Mouse (Mus musculus): Measurements from ENCODE around the gene Bag2. TPM values are rescaled to one million over a fixed set of nuclear protein-coding genes. Genes with fewer than 3 reads are reported as not detected.

Bag2 gene
- polyA plus RNA-seq, 1 experiment from 2014 or later, result 87.7 TPM

GRCm38 (mm10) chr1:33717636-33718035, 40.0 kb downstream of the Bag2 start:
- WGBS (ENCODE audit: insufficient replicate concordance), result 83% methylated on average over 1 of the region's 1 CpGs

GRCm38 (mm10) chr1:33714796-33715195, 42.8 kb downstream of the Bag2 start:
- peaks cover 14% of the 10 kb centered on the region for H3K27me3 ChIP-seq (replicated peaks)
- WGBS (ENCODE audit: insufficient replicate concordance), result 10% methylated on average over 10 of the region's 10 CpGs
- no peak overlapping the region for H3K4me2 ChIP-seq
- peaks cover 6% of the 10 kb centered on the region for H3K4me1 ChIP-seq
- no peaks in the 10 kb centered on the region for H3K36me3 ChIP-seq
- no peak for ATAC-seq
- no peak overlapping the region for H3K4me3 ChIP-seq
- no peak overlapping the region for H3K27ac ChIP-seq
- no peak overlapping the region for H3K9ac ChIP-seq
- no peaks in the 10 kb centered on the region for H3K9me3 ChIP-seq (replicated peaks)

More at GRCm38 (mm10) chr1:33717636-33718035, 40.0 kb downstream of the Bag2 start:
- ATAC-seq, result no peak
- H3K36me3 ChIP-seq, result peaks cover 8% of the 10 kb centered on the region
- no peak overlapping the region for H3K4me3 ChIP-seq
- H3K9me3 ChIP-seq (replicated peaks), result no peaks in the 10 kb centered on the region
- no peak overlapping the region for H3K4me2 ChIP-seq
- H3K4me1 ChIP-seq, result peaks cover 16% of the 10 kb centered on the region
- H3K27ac ChIP-seq, result no peak overlapping the region
- peaks cover 14% of the 10 kb centered on the region for H3K27me3 ChIP-seq (replicated peaks)
- no peak overlapping the region for H3K9ac ChIP-seq

- peaks cover 19% of the 10 kb centered on the region for H3K27me3 ChIP-seq (replicated peaks)
- H3K36me3 ChIP-seq, result no peaks in the 10 kb centered on the region
- no peak overlapping the region for H3K27ac ChIP-seq
- WGBS (ENCODE audit: insufficient replicate concordance), result 73% methylated on average over 5 of the region's 5 CpGs
- no peak overlapping the region for H3K4me2 ChIP-seq
- no peak overlapping the region for H3K4me3 ChIP-seq
- H3K9ac ChIP-seq, result no peak overlapping the region
- ATAC-seq, result no peak
- H3K4me1 ChIP-seq, result peaks cover 8% of the 10 kb centered on the region
- H3K9me3 ChIP-seq (replicated peaks), result no peaks in the 10 kb centered on the region
These were observed 45.6 kb downstream of the Bag2 start for GRCm38 (mm10) chr1:33712026-33712425.

- Histone ChIP-seq H3K27ac (no peak overlapping the region), H3K4me3 (no peak overlapping the region), H3K36me3 (no peaks in the 10 kb centered on the region), H3K4me1 (peaks cover 8% of the 10 kb centered on the region), H3K27me3 (replicated peaks) (peaks cover 20% of the 10 kb centered on the region), H3K9me3 (replicated peaks) (no peaks in the 10 kb centered on the region), H3K9ac (no peak overlapping the region), H3K4me2 (no peak overlapping the region)
- ATAC-seq, result peak; percentile 63; the same call in 1 of the 2 replicates
- 15% methylated on average over 2 of the region's 2 CpGs for WGBS (ENCODE audit: insufficient replicate concordance)
These were observed 48.0 kb downstream of the Bag2 start for GRCm38 (mm10) chr1:33709615-33710014.

- H3K9me3 ChIP-seq (replicated peaks), result no peaks in the 10 kb centered on the region
- no peak for ATAC-seq
- H3K4me3 ChIP-seq, result no peak overlapping the region
- H3K36me3 ChIP-seq, result no peaks in the 10 kb centered on the region
- no peak overlapping the region for H3K4me2 ChIP-seq
- no peaks in the 10 kb centered on the region for H3K4me1 ChIP-seq
- no peak overlapping the region for H3K9ac ChIP-seq
- H3K27me3 ChIP-seq (replicated peaks), result peaks cover 16% of the 10 kb centered on the region; the same call in 1 of the 2 replicates
- WGBS (ENCODE audit: insufficient replicate concordance), result 74% methylated on average over 3 of the region's 3 CpGs
- no peak overlapping the region for H3K27ac ChIP-seq
These were observed 56.4 kb downstream of the Bag2 start for GRCm38 (mm10) chr1:33701244-33701643.

GRCm38 (mm10) chr1:33696016-33696415, 61.6 kb downstream of the Bag2 start:
- H3K9me3 ChIP-seq (replicated peaks), result no peaks in the 10 kb centered on the region
- H3K4me3 ChIP-seq, result no peak overlapping the region
- WGBS (ENCODE audit: insufficient replicate concordance), result 49% methylated on average over 2 of the region's 2 CpGs
- ATAC-seq, result no peak
- no peak overlapping the region for H3K27ac ChIP-seq
- no peak overlapping the region for H3K9ac ChIP-seq
- no peaks in the 10 kb centered on the region for H3K4me1 ChIP-seq
- peaks cover 3% of the 10 kb centered on the region for H3K27me3 ChIP-seq (replicated peaks)
- H3K36me3 ChIP-seq, result no peaks in the 10 kb centered on the region
- no peak overlapping the region for H3K4me2 ChIP-seq

Other genes with a start within 250 kb of the Bag2 start
- 49.2 and 50.0 TPM in 2 replicates for gene Prim2, start 88.0 kb downstream of the Bag2 start, polyA plus RNA-seq (2016; fragmentation: Nextera tagmentation; extraction: Ambion mirVana)
- gene Rab23, start 37.9 kb downstream of the Bag2 start, polyA plus RNA-seq (2016; fragmentation: Nextera tagmentation; extraction: Ambion mirVana), result 8.4 and 8.9 TPM in 2 replicates
- 12.6 and 13.2 TPM in 2 replicates for gene Zfp451, start 56.8 kb upstream of the Bag2 start, polyA plus RNA-seq (2016; fragmentation: Nextera tagmentation; extraction: Ambion mirVana)
- gene Bend6, start 150.0 kb upstream of the Bag2 start, polyA plus RNA-seq (2016; fragmentation: Nextera tagmentation; extraction: Ambion mirVana), result 1.5 and 1.8 TPM in 2 replicates
- gene Dst, start 150.4 kb upstream of the Bag2 start, polyA plus RNA-seq (2016; fragmentation: Nextera tagmentation; extraction: Ambion mirVana), result 5.4 TPM in 2 replicates

Data from liver, embryonic 12.5 days (tissue).